Mouse (Mus musculus) liver, postnatal 0 days (tissue): ENCODE results near the gene Tmem62. TPM values are rescaled to one million over a fixed set of nuclear protein-coding genes. Genes with fewer than 3 reads are reported as not detected.
"Not testable (repeated sequence)": the region's sequence is repeated elsewhere in the genome, so short reads cannot be mapped to it uniquely, and the experiment has no call there.

Source experiments
- ATAC-seq: fragments of 200-750 bp; cut with Nextera tagmentation; 2 replicates; pipeline ENCODE4 v1.8.0; 2017; ENCODE audit warnings: mild to moderate bottlenecking, moderate library complexity
- DNase-seq: peaks from one replicate; pipeline ENCODE4 v3.0.0-alpha.2; 2016
- H3K27ac ChIP-seq: fragments of 300-500 bp; sonication (generic); 2 replicates; pipeline ENCODE4 v1.5.1; 2014; ENCODE audit warnings: antibody characterized with exemption, moderate library complexity, mild to moderate bottlenecking, low read depth
- H3K27me3 ChIP-seq: fragments of 300-500 bp; sonication (generic); 2 replicates; pipeline ENCODE4 v1.6.1; 2014; ENCODE audit warnings: low read length, control low read depth, mixed read lengths; ENCODE audit not compliant: insufficient read depth
- H3K36me3 ChIP-seq: fragments of 300-500 bp; sonication (generic); replicated peaks from 2 replicates; pipeline ENCODE4 v1.6.1; 2014; ENCODE audit warnings: mild to moderate bottlenecking, control low read depth, low read length, moderate library complexity, mixed read lengths; ENCODE audit not compliant: insufficient read depth
- H3K4me1 ChIP-seq: fragments of 300-500 bp; sonication (generic); 2 replicates; pipeline ENCODE4 v1.6.1; 2014; ENCODE audit warnings: antibody characterized with exemption, mild to moderate bottlenecking, control low read depth; ENCODE audit not compliant: insufficient read depth
- H3K4me2 ChIP-seq: fragments of 300-500 bp; sonication (generic); 2 replicates; pipeline ENCODE4 v1.6.1; 2014; ENCODE audit warnings: low read depth, mild to moderate bottlenecking, low read length, moderate library complexity, mixed read lengths
- H3K4me3 ChIP-seq: fragments of 300-500 bp; sonication (generic); 2 replicates; pipeline ENCODE4 v1.5.1; 2014; ENCODE audit warnings: low read depth, low read length
- H3K9ac ChIP-seq: fragments of 300-500 bp; sonication (generic); replicated peaks from 2 replicates; pipeline ENCODE4 v1.6.1; 2014; ENCODE audit warnings: mild to moderate bottlenecking, moderate library complexity
- H3K9me3 ChIP-seq: fragments of 300-500 bp; sonication (generic); 2 replicates; pipeline ENCODE4 v1.6.1; 2016; ENCODE audit warnings: mild to moderate bottlenecking, control low read depth, low read length, mixed read lengths
- CTCF ChIP-seq: sonication (generic); IDR thresholded peaks from 2 replicates; pipeline ENCODE4 v1.5.1; 2016; ENCODE audit warnings: antibody characterized with exemption, low read depth
- EP300 ChIP-seq: IDR thresholded peaks from 2 replicates; pipeline ENCODE4 v1.6.1; 2016; ENCODE audit warnings: antibody characterized with exemption, low read depth, mild to moderate bottlenecking
- WGBS: fragments of 180-500 bp; shearing (Covaris S2); extraction: QIAGEN DNeasy Blood & Tissue Kit; methylation state at CpG from one replicate; pipeline ENCODE4 v1.1.7; 2014; ENCODE audit not compliant: insufficient replicate concordance; 5-methylcytosine and 5-hydroxymethylcytosine counted together
- polyA plus RNA-seq: library from polyadenylated mRNA; unstranded; fragments of >200 nt; fragmentation: Nextera tagmentation; extraction: Ambion mirVana; gene quantifications from 2 replicates; pipeline ENCODE4 v1.2.1, GENCODE M21; 2015

Tmem62 gene
- polyA plus RNA-seq, 1 experiment from 2014 or later: 2.9 TPM

- Histone ChIP-seq H3K9me3 (no peaks in the 10 kb centered on the region), H3K4me1 (no peaks in the 10 kb centered on the region), H3K27me3 (no peaks in the 10 kb centered on the region), H3K4me3 (no peak overlapping the region), H3K36me3 (no peaks in the 10 kb centered on the region; the same call in 1 of the 2 replicates), H3K4me2 (no peak overlapping the region), H3K27ac (no peak overlapping the region), H3K9ac (no peak overlapping the region)
- DNase-seq: no peak
- WGBS: 76% methylated on average over 2 of the region's 2 CpGs
- TF ChIP-seq EP300 (no peak), CTCF (no peak)
- no peak for ATAC-seq
Measured at GRCm38 (mm10) chr2:120983611-120984010, 6.8 kb downstream of the Tmem62 start.

- H3K27me3 ChIP-seq: no peaks in the 10 kb centered on the region
- H3K9ac ChIP-seq: no peak overlapping the region
- no peaks in the 10 kb centered on the region for H3K9me3 ChIP-seq
- DNase-seq (no peak), ATAC-seq (no peak)
- no peak overlapping the region for H3K27ac ChIP-seq
- no peaks in the 10 kb centered on the region for H3K4me1 ChIP-seq
- 86% methylated on average over 1 of the region's 1 CpGs for WGBS
- no peak overlapping the region for H3K4me3 ChIP-seq
- no peak overlapping the region for H3K4me2 ChIP-seq
- TF ChIP-seq EP300 (no peak), CTCF (peak; percentile 63)
- no peaks in the 10 kb centered on the region; the same call in 1 of the 2 replicates for H3K36me3 ChIP-seq
Measured at GRCm38 (mm10) chr2:120985241-120985640, 8.4 kb downstream of the Tmem62 start.

GRCm38 (mm10) chr2:120991196-120991595, 14.4 kb downstream of the Tmem62 start:
- H3K9me3 ChIP-seq: no peaks in the 10 kb centered on the region
- no peaks in the 10 kb centered on the region for H3K27me3 ChIP-seq
- no peak overlapping the region for H3K4me2 ChIP-seq
- no peak for ATAC-seq
- no peak overlapping the region for H3K4me3 ChIP-seq
- H3K9ac ChIP-seq: no peak overlapping the region
- no peak overlapping the region for H3K27ac ChIP-seq
- H3K36me3 ChIP-seq: no peaks in the 10 kb centered on the region; the same call in 1 of the 2 replicates
- H3K4me1 ChIP-seq: no peaks in the 10 kb centered on the region
- WGBS: 83% methylated on average over 4 of the region's 4 CpGs
- TF ChIP-seq CTCF (no peak), EP300 (no peak)
- no peak for DNase-seq

- H3K9me3 ChIP-seq, H3K4me3 ChIP-seq, H3K4me1 ChIP-seq, H3K36me3 ChIP-seq, H3K27me3 ChIP-seq, H3K9ac ChIP-seq, ATAC-seq, H3K27ac ChIP-seq, DNase-seq, H3K4me2 ChIP-seq: not testable (repeated sequence)
- 54% methylated on average over 1 of the region's 1 CpGs for WGBS
Measured at GRCm38 (mm10) chr2:120996607-120997006, 19.8 kb downstream of the Tmem62 start.

- no peak for DNase-seq
- Histone ChIP-seq H3K4me1 (no peaks in the 10 kb centered on the region), H3K9me3 (no peaks in the 10 kb centered on the region), H3K27ac (no peak overlapping the region), H3K36me3 (no peaks in the 10 kb centered on the region), H3K4me3 (no peak overlapping the region), H3K27me3 (no peaks in the 10 kb centered on the region), H3K9ac (no peak overlapping the region), H3K4me2 (no peak overlapping the region)
- WGBS: 74% methylated on average over 8 of the region's 8 CpGs
- TF ChIP-seq EP300: 0 out of 2 replicates have a peak, but pooled peaks have one; percentile 45
- TF ChIP-seq CTCF: no peak
- ATAC-seq: peak; percentile 55; the same call in 1 of the 2 replicates
Measured at GRCm38 (mm10) chr2:120998863-120999262, 22.0 kb downstream of the Tmem62 start.

- no peak overlapping the region for H3K27ac ChIP-seq
- H3K27me3 ChIP-seq: no peaks in the 10 kb centered on the region
- no peaks in the 10 kb centered on the region for H3K36me3 ChIP-seq
- peaks cover 3% of the 10 kb centered on the region; the same call in 1 of the 2 replicates for H3K4me1 ChIP-seq
- no peak overlapping the region for H3K4me3 ChIP-seq
- no peak overlapping the region for H3K9ac ChIP-seq
- TF ChIP-seq EP300 (no peak), CTCF (peak; percentile 61)
- no peak for ATAC-seq
- no peak overlapping the region for H3K4me2 ChIP-seq
- no peaks in the 10 kb centered on the region for H3K9me3 ChIP-seq
- WGBS: 76% methylated on average over 2 of the region's 2 CpGs
- DNase-seq: no peak
Measured at GRCm38 (mm10) chr2:121003586-121003985, 26.8 kb downstream of the Tmem62 start.
